Mouse (Mus musculus) stomach, postnatal 0 days (tissue): ENCODE data around the gene Polr3f. TPM values are rescaled to one million over a fixed set of nuclear protein-coding genes. Genes with fewer than 3 reads are reported as not detected.
A peak's percentile ranks its signal among the peaks of the same experiment; 100 is the strongest.

ENCODE experiments used
- ATAC-seq: fragments of 200-750 bp; cut with Nextera tagmentation; 2 replicates; pipeline ENCODE4 v1.8.0; 2017; ENCODE audit not compliant: low FRiP score, low TSS enrichment
- DNase-seq: peaks from one replicate; pipeline ENCODE4 v3.0.0-alpha.2; 2016; ENCODE audit warnings: low spot score
- H3K27ac ChIP-seq: fragments of 300-500 bp; sonication (generic); replicated peaks from 2 replicates; pipeline ENCODE4 v1.5.1; 2014; ENCODE audit warnings: mild to moderate bottlenecking, control low read depth
- H3K27me3 ChIP-seq: fragments of 300-500 bp; sonication (generic); 2 replicates; pipeline ENCODE4 v1.6.1; 2014; ENCODE audit warnings: low read length; ENCODE audit not compliant: control insufficient read depth, insufficient read depth
- H3K36me3 ChIP-seq: fragments of 300-500 bp; sonication (generic); 2 replicates; pipeline ENCODE4 v1.6.1; 2014; ENCODE audit warnings: low read length, mixed read lengths; ENCODE audit not compliant: control insufficient read depth, insufficient read depth
- H3K4me1 ChIP-seq: fragments of 300-500 bp; sonication (generic); replicated peaks from 2 replicates; pipeline ENCODE4 v1.6.1; 2014; ENCODE audit warnings: antibody characterized with exemption; ENCODE audit not compliant: control insufficient read depth, insufficient read depth
- H3K4me2 ChIP-seq: fragments of 300-500 bp; sonication (generic); replicated peaks from 2 replicates; pipeline ENCODE4 v1.6.1; 2014; ENCODE audit warnings: low read depth, mild to moderate bottlenecking, control low read depth, moderate library complexity
- H3K4me3 ChIP-seq: fragments of 300-500 bp; sonication (generic); 2 replicates; pipeline ENCODE4 v1.5.1; 2014; ENCODE audit warnings: low read depth, low read length, control low read depth
- H3K9ac ChIP-seq: fragments of 300-500 bp; sonication (generic); 2 replicates; pipeline ENCODE4 v1.6.1; 2014; ENCODE audit warnings: mild to moderate bottlenecking, low read length, control low read depth, mixed read lengths
- H3K9me3 ChIP-seq: fragments of 300-500 bp; sonication (generic); 2 replicates; pipeline ENCODE4 v1.6.1; 2016; ENCODE audit warnings: low read length; ENCODE audit not compliant: control insufficient read depth
- CTCF ChIP-seq: IDR thresholded peaks from 2 replicates; pipeline ENCODE4 v1.5.1; 2016; ENCODE audit warnings: antibody characterized with exemption, low read depth, mild to moderate bottlenecking, moderate library complexity
- EP300 ChIP-seq: optimal IDR thresholded peaks from 2 replicates; pipeline ENCODE3; 2016; ENCODE audit warnings: antibody characterized with exemption
- WGBS: fragments of 180-500 bp; shearing (Covaris S2); extraction: QIAGEN DNeasy Blood & Tissue Kit; methylation state at CpG from one replicate; pipeline ENCODE4 v1.1.7; 2014; 5-methylcytosine and 5-hydroxymethylcytosine counted together
- polyA plus RNA-seq: library from polyadenylated mRNA; unstranded; fragments of >200 nt; fragmentation: Nextera tagmentation; extraction: Ambion mirVana; gene quantifications from 2 replicates; pipeline ENCODE4 v1.2.1, GENCODE M21; 2015

Gene Polr3f
- polyA plus RNA-seq, 1 experiment from 2014 or later, result 9.0 TPM

- Histone ChIP-seq H3K4me1 (no peaks in the 10 kb centered on the region), H3K9ac (peak within 1 kb of the TSS; percentile 79)
- 0% methylated on average over 17 of the region's 17 CpGs for WGBS
These were observed 23.0 kb downstream of the Polr3f start, which contains the start of gene Rbbp9 for GRCm38 (mm10) chr2:144550529-144550928. Gene Rbbp9, minus strand, starts transcription at chr2:144550869.

GRCm38 (mm10) chr2:144553905-144554304, 26.4 kb downstream of the Polr3f start:
- 95% methylated on average over 3 of the region's 3 CpGs for WGBS
- H3K4me3 ChIP-seq, result no peak overlapping the region
- no peaks in the 10 kb centered on the region for H3K4me1 ChIP-seq
- TF ChIP-seq EP300 (no peak), CTCF (no peak)
- no peak overlapping the region for H3K27ac ChIP-seq
- no peak overlapping the region for H3K9ac ChIP-seq
- H3K4me2 ChIP-seq, result no peak overlapping the region
- ATAC-seq (no peak), DNase-seq (no peak)
- no peaks in the 10 kb centered on the region for H3K27me3 ChIP-seq
- no peaks in the 10 kb centered on the region for H3K36me3 ChIP-seq
- no peaks in the 10 kb centered on the region for H3K9me3 ChIP-seq

More at GRCm38 (mm10) chr2:144550529-144550928, 23.0 kb downstream of the Polr3f start, which contains the start of gene Rbbp9:
- no peaks in the 10 kb centered on the region for H3K9me3 ChIP-seq
- no peaks in the 10 kb centered on the region for H3K36me3 ChIP-seq
- no peaks in the 10 kb centered on the region for H3K27me3 ChIP-seq
- H3K27ac ChIP-seq, result peak within 1 kb of the TSS; percentile 78
- DNase-seq, result peak; percentile 66
- ATAC-seq, result peak; percentile 83
- peak within 1 kb of the TSS; percentile 74 for H3K4me3 ChIP-seq
- TF ChIP-seq EP300, result no peak
- TF ChIP-seq CTCF, result no peak
- H3K4me2 ChIP-seq, result peak within 1 kb of the TSS; percentile 64

DNA sequence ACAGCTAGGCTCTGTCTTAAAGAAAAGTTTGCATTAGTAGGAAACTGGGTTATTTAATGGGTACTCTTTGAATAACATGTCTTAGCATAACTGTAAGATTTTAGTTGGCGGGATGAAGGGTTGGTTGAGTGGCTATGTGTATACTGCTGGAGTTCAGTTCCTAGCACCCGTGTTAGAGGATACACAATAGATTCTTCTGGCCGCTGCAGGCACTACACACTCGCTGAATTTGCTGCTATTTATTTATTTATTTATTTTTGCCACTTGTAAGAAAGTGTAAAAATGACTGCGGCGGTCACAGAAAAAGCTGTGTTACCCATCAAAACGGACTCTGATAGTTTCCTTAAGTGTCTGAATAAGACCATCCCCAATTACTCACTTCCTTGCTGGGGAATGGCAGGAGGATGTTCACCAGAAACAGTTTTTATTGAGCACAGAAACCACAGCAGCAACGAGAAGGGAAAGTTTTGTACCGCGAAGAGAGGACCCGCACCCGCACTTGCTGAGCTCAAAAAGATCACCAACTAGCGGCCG, 27.8 kb downstream of the Polr3f start:
- Histone ChIP-seq H3K4me1 (no peaks in the 10 kb centered on the region), H3K36me3 (no peaks in the 10 kb centered on the region), H3K4me3 (peak overlapping the region; percentile 76), H3K27me3 (no peaks in the 10 kb centered on the region), H3K27ac (peak overlapping the region; percentile 95), H3K9me3 (no peaks in the 10 kb centered on the region), H3K4me2 (peak overlapping the region; percentile 62), H3K9ac (peak overlapping the region; percentile 74)
- ATAC-seq (peak; percentile 45; the same call in 1 of the 2 replicates), DNase-seq (no peak)
- WGBS, result under 1% methylated on average over 14 of the region's 14 CpGs
- TF ChIP-seq CTCF (no peak; the same call in 1 of the 2 replicates), EP300 (no peak)

- ATAC-seq, result peak; percentile 99
These were observed 28.5 kb downstream of the Polr3f start, which contains the start of gene Sec23b for GRCm38 (mm10) chr2:144555820-144556552. Gene Sec23b, plus strand, starts transcription at chr2:144556229.

DNA sequence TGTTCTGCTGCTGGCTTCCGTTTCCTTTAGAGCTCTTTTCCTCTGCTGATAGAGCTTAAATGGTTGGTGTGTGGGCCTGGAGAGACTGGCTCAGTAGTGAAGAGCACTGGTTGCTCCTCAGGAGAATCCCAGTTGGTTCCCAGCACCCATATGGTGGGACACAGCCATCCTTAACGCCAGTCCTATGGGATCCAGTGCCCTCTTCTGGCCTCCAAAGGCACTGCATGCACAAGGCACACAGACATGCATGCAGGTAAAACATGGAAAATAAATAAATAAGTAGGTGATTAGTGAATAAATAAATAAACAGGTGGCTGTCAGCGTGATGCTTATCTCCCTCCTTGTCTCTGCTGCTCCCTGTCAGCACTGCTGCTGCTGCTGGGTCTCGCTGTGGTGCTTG, 61.2 kb downstream of the Polr3f start:
- no peak overlapping the region for H3K4me2 ChIP-seq
- DNase-seq (no peak), ATAC-seq (no peak)
- no peak overlapping the region for H3K4me3 ChIP-seq
- H3K27ac ChIP-seq, result no peak overlapping the region
- TF ChIP-seq CTCF (peak; percentile 60), EP300 (no peak)
- no peaks in the 10 kb centered on the region for H3K9me3 ChIP-seq
- H3K4me1 ChIP-seq, result no peaks in the 10 kb centered on the region
- 81% methylated on average over 4 of the region's 4 CpGs for WGBS
- H3K9ac ChIP-seq, result no peak overlapping the region
- no peaks in the 10 kb centered on the region for H3K27me3 ChIP-seq
- H3K36me3 ChIP-seq, result peaks cover 35% of the 10 kb centered on the region

More at GRCm38 (mm10) chr2:144555820-144556552, 28.5 kb downstream of the Polr3f start, which contains the start of gene Sec23b:
- no peaks in the 10 kb centered on the region for H3K36me3 ChIP-seq
- H3K27ac ChIP-seq, result peak within 1 kb of the TSS; percentile 95
- H3K9me3 ChIP-seq, result no peaks in the 10 kb centered on the region
- no peak for TF ChIP-seq EP300
- TF ChIP-seq CTCF, result 0 out of 2 replicates have a peak, but pooled peaks have one; percentile 10
- no peaks in the 10 kb centered on the region for H3K4me1 ChIP-seq
- H3K4me3 ChIP-seq, result peak within 1 kb of the TSS; percentile 76
- H3K27me3 ChIP-seq, result no peaks in the 10 kb centered on the region
- WGBS, result under 1% methylated on average over 44 of the region's 44 CpGs
- H3K4me2 ChIP-seq, result peak within 1 kb of the TSS; percentile 62
- peak within 1 kb of the TSS; percentile 78 for H3K9ac ChIP-seq
- DNase-seq, result peak; percentile 97

Other genes with a start within 250 kb of the Polr3f start
- gene Ovol2, start 195.6 kb upstream of the Polr3f start, polyA plus RNA-seq, result 9.8 and 11.9 TPM in 2 replicates
- gene Kat14, start 158.7 kb upstream of the Polr3f start, polyA plus RNA-seq, result 20.9 and 21.4 TPM in 2 replicates
- 2.4 and 2.5 TPM in 2 replicates for gene Pet117, start 158.7 kb upstream of the Polr3f start, polyA plus RNA-seq
- gene Dzank1, start 304 bp upstream of the Polr3f start, polyA plus RNA-seq, result 0.39 and 0.51 TPM in 2 replicates
- gene Rbbp9, start 23.2 kb downstream of the Polr3f start, polyA plus RNA-seq, result 29.2 and 31.6 TPM in 2 replicates
- gene Sec23b, start 28.5 kb downstream of the Polr3f start, polyA plus RNA-seq, result 74.3 and 74.5 TPM in 2 replicates
- gene Smim26, start 66.3 kb downstream of the Polr3f start, polyA plus RNA-seq, result 50.4 and 55.2 TPM in 2 replicates
- 34.6 and 34.9 TPM in 2 replicates for gene Dtd1, start 72.2 kb downstream of the Polr3f start, polyA plus RNA-seq